Mouse (Mus musculus) lung, adult 2 months (tissue): ENCODE measurements around the gene Arhgap1. TPM values are rescaled to one million over a fixed set of nuclear protein-coding genes. Genes with fewer than 3 reads are reported as not detected.
A peak's percentile ranks its signal among the peaks of the same experiment; 100 is the strongest.

ENCODE experiments used
- DNase-seq: peaks from one replicate; pipeline ENCODE4 v3.0.0; 2022
- H3K4me1 ChIP-seq: fragments of 200-500 bp; 2 replicates; pipeline ENCODE4 v1.6.1; 2011; ENCODE audit warnings: low read length; ENCODE audit not compliant: control insufficient read depth, insufficient read depth
- H3K4me3 ChIP-seq: fragments of 200-500 bp; replicated peaks from 2 replicates; pipeline ENCODE3; 2011; ENCODE audit warnings: low read depth, mild to moderate bottlenecking, control low read depth, low read length; ENCODE audit errors: extremely low read depth
- CTCF ChIP-seq: fragments of 200-500 bp; IDR thresholded peaks from 2 replicates; pipeline ENCODE4 v1.5.1; 2011; ENCODE audit warnings: mild to moderate bottlenecking, low read length, control low read depth; ENCODE audit not compliant: insufficient read depth
- POLR2A ChIP-seq: fragments of 200-500 bp; IDR thresholded peaks from 2 replicates; pipeline ENCODE4 v1.6.1; 2011; ENCODE audit warnings: low read depth, mild to moderate bottlenecking, control low read depth, low read length, borderline replicate concordance; ENCODE audit errors: extremely low read depth
- WGBS: fragments of 180-500 bp; shearing (Covaris S2); methylation state at CpG from one replicate; pipeline ENCODE4 v1.1.7; 2018; 5-methylcytosine and 5-hydroxymethylcytosine counted together
- polyA plus RNA-seq: library from polyadenylated mRNA; depleted of rRNA; stranded (reverse); fragments of >200 nt; gene quantifications from 2 replicates; pipeline ENCODE4 v1.2.3, GENCODE M21; 2012; rRNA removed

Arhgap1 gene
- polyA plus RNA-seq, 1 experiment, result 170 TPM

GRCm38 (mm10) chr2:91710272-91711234, 60.9 kb downstream of the Arhgap1 start, which contains the start of the genes Atg13 and Harbi1:
Gene Atg13 (minus strand): TSS chr2:91710576.
Gene Harbi1 (plus strand): TSS chr2:91710852.
- peak within 1 kb of the TSS; percentile 100 for H3K4me3 ChIP-seq
- TF ChIP-seq POLR2A (peak; percentile 85; the same call in 1 of the 2 replicates), CTCF (no peak)
- H3K4me1 ChIP-seq, result peaks cover 9% of the 10 kb centered on the region
- DNase-seq, result peak; percentile 94
- under 1% methylated on average over 66 of the region's 66 CpGs for WGBS

GRCm38 (mm10) chr2:91711256-91711925, 61.7 kb downstream of the Arhgap1 start:
- 3% methylated on average over 8 of the region's 8 CpGs for WGBS

GRCm38 (mm10) chr2:91714921-91715320, 65.3 kb downstream of the Arhgap1 start:
- no peak for DNase-seq
- no peak for TF ChIP-seq POLR2A
- no peak for TF ChIP-seq CTCF
- Histone ChIP-seq H3K4me1 (peaks cover 2% of the 10 kb centered on the region), H3K4me3 (no peak overlapping the region)
- WGBS, result 98% methylated on average over 1 of the region's 1 CpGs

More at GRCm38 (mm10) chr2:91711256-91711925, 61.7 kb downstream of the Arhgap1 start:
- Histone ChIP-seq H3K4me1 (peaks cover 9% of the 10 kb centered on the region), H3K4me3 (peak overlapping the region; percentile 100)
- TF ChIP-seq CTCF, result no peak
- no peak for TF ChIP-seq POLR2A
- DNase-seq, result no peak

GRCm38 (mm10) chr2:91718276-91718675, 68.6 kb downstream of the Arhgap1 start:
- 65% methylated on average over 6 of the region's 6 CpGs for WGBS

More at GRCm38 (mm10) chr2:91718276-91718675, 68.6 kb downstream of the Arhgap1 start:
- no peak for DNase-seq
- TF ChIP-seq CTCF (no peak), POLR2A (no peak)
- Histone ChIP-seq H3K4me3 (no peak overlapping the region), H3K4me1 (no peaks in the 10 kb centered on the region)

Other genes starting within 250 kb of the Arhgap1 start
- gene 1110051M20Rik, start 205.2 kb upstream of the Arhgap1 start, polyA plus RNA-seq, result 19.2 and 27.0 TPM in 2 replicates
- gene Lrp4, start 192.3 kb upstream of the Arhgap1 start, polyA plus RNA-seq, result 47.6 and 55.6 TPM in 2 replicates
- 4.7 and 9.1 TPM in 2 replicates for gene Ckap5, start 123.1 kb upstream of the Arhgap1 start, polyA plus RNA-seq
- gene F2, start 13.4 kb upstream of the Arhgap1 start, polyA plus RNA-seq, result 0.44 and 1.2 TPM in 2 replicates
- 14.5 and 17.2 TPM in 2 replicates for gene Zfp408, start 69 bp upstream of the Arhgap1 start, polyA plus RNA-seq
- 31.8 and 40.4 TPM in 2 replicates for gene Atg13, start 60.7 kb downstream of the Arhgap1 start, polyA plus RNA-seq
- 1.9 and 3.5 TPM in 2 replicates for gene Harbi1, start 61.0 kb downstream of the Arhgap1 start, polyA plus RNA-seq
- gene Ambra1, start 80.3 kb downstream of the Arhgap1 start, polyA plus RNA-seq, result 16.6 and 20.0 TPM in 2 replicates